Mouse (Mus musculus) ovary, adult 2 months (tissue): ENCODE data around the gene Cmss1. TPM values are rescaled to one million over a fixed set of nuclear protein-coding genes. Genes with fewer than 3 reads are reported as not detected.

Source experiments
- polyA plus RNA-seq: library from polyadenylated mRNA; depleted of rRNA; stranded (reverse); fragments of >200 nt; gene quantifications from 2 replicates; pipeline ENCODE4 v1.2.3, GENCODE M21; 2012; rRNA removed

Gene Cmss1
- 7.7 and 8.1 TPM in 2 replicates for polyA plus RNA-seq

GRCm38 (mm10) chr16:57606444-57607227 lies at the start of gene Cmss1:
TSS of gene Cmss1 (minus strand) at chr16:57606864.

GRCm38 (mm10) chr16:57352751-57353150 lies 253.9 kb downstream of the Cmss1 start, which contains the start of gene Filip1l:
TSS of gene Filip1l (plus strand) at chr16:57353093.

GRCm38 (mm10) chr16:57292765-57293164 lies 313.9 kb downstream of the Cmss1 start, which contains the start of gene Tmem30c:
TSS of gene Tmem30c (minus strand) at chr16:57292865.

Other genes with a start within 250 kb of the Cmss1 start
- gene Col8a1, start 147.9 kb upstream of the Cmss1 start, polyA plus RNA-seq, result 0.70 and 0.78 TPM in 2 replicates